Mouse (Mus musculus): ENCODE data around the gene Kalrn. TPM values are rescaled to one million over a fixed set of nuclear protein-coding genes. Genes with fewer than 3 reads are reported as not detected.

Kalrn gene
- polyA plus RNA-seq, 1 experiment from 2014 or later: 11.3 TPM

- Histone ChIP-seq H3K4me1 (peaks cover 10% of the 10 kb centered on the region; the same call in 1 of the 2 replicates), H3K36me3 (no peaks in the 10 kb centered on the region; the same call in 1 of the 2 replicates), H3K27me3 (ENCODE audit: low read depth, poor library complexity, severe bottlenecking) (no peaks in the 10 kb centered on the region), H3K4me3 (no peak overlapping the region), H3K9me3 (replicated peaks) (no peaks in the 10 kb centered on the region), H3K27ac (replicated peaks) (no peak overlapping the region)
- DNase-seq (ENCODE audit: low spot score): peak; percentile 12
- WGBS: 24% methylated on average over 5 of the region's 5 CpGs
These were observed 460.8 kb downstream of the Kalrn start for GRCm38 (mm10) chr16:34112490-34112889.

- H3K4me3 ChIP-seq: no peak overlapping the region
- DNase-seq (ENCODE audit: low spot score): no peak
- H3K27me3 ChIP-seq (ENCODE audit: low read depth, poor library complexity, severe bottlenecking): no peaks in the 10 kb centered on the region
- H3K36me3 ChIP-seq: no peaks in the 10 kb centered on the region; the same call in 1 of the 2 replicates
- no peaks in the 10 kb centered on the region for H3K9me3 ChIP-seq (replicated peaks)
- WGBS: 93% methylated on average over 7 of the region's 7 CpGs
- no peak overlapping the region for H3K27ac ChIP-seq (replicated peaks)
- H3K4me1 ChIP-seq: peaks cover 7% of the 10 kb centered on the region; the same call in 1 of the 2 replicates
These were observed 462.3 kb downstream of the Kalrn start for GRCm38 (mm10) chr16:34110840-34111625.

GRCm38 (mm10) chr16:34104427-34104826, 468.9 kb downstream of the Kalrn start:
- Histone ChIP-seq H3K9me3 (replicated peaks) (no peaks in the 10 kb centered on the region), H3K36me3 (no peaks in the 10 kb centered on the region), H3K4me1 (peaks cover 3% of the 10 kb centered on the region; the same call in 1 of the 2 replicates), H3K27ac (replicated peaks) (no peak overlapping the region), H3K27me3 (ENCODE audit: low read depth, poor library complexity, severe bottlenecking) (no peaks in the 10 kb centered on the region), H3K4me3 (no peak overlapping the region)
- 92% methylated on average over 6 of the region's 6 CpGs for WGBS
- DNase-seq (ENCODE audit: low spot score): no peak

DNA sequence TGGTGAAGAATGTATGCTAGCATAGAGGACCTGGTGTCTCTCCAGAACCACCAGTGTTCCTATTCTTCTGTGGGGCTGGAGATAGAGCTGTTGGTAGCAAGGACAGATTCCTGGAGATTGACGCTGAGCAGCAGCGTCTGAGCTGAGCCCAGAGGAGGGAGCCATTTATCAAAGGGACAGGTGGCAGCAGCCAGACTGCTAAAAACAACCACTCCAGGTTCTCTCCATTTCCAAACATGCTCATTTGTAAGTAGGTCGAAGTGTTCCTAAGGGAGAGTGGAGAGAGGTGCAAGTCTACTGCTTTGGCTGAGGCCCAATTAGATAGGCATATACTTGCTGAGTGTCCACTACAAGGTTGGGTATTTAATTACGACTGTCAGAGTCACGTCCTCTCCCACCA, 470.6 kb downstream of the Kalrn start:
- DNase-seq (ENCODE audit: low spot score): no peak
- Histone ChIP-seq H3K27ac (replicated peaks) (no peak overlapping the region), H3K9me3 (replicated peaks) (no peaks in the 10 kb centered on the region), H3K4me3 (no peak overlapping the region), H3K36me3 (no peaks in the 10 kb centered on the region), H3K4me1 (peaks cover 3% of the 10 kb centered on the region; the same call in 1 of the 2 replicates), H3K27me3 (ENCODE audit: low read depth, poor library complexity, severe bottlenecking) (no peaks in the 10 kb centered on the region)
- 80% methylated on average over 5 of the region's 5 CpGs for WGBS

- 82% methylated on average over 3 of the region's 3 CpGs for WGBS
These were observed 473.5 kb downstream of the Kalrn start for GRCm38 (mm10) chr16:34099795-34100194.

GRCm38 (mm10) chr16:34095548-34096141, 477.7 kb downstream of the Kalrn start:
- no peaks in the 10 kb centered on the region for H3K9me3 ChIP-seq (replicated peaks)
- peak; percentile 68 for DNase-seq (ENCODE audit: low spot score)
- H3K36me3 ChIP-seq: no peaks in the 10 kb centered on the region
- peak overlapping the region; percentile 81 for H3K27ac ChIP-seq (replicated peaks)
- H3K4me3 ChIP-seq: peak overlapping the region; percentile 67
- peaks cover 24% of the 10 kb centered on the region for H3K27me3 ChIP-seq (ENCODE audit: low read depth, poor library complexity, severe bottlenecking)
- under 1% methylated on average over 34 of the region's 34 CpGs for WGBS
- H3K4me1 ChIP-seq: peaks cover 32% of the 10 kb centered on the region

More at GRCm38 (mm10) chr16:34099795-34100194, 473.5 kb downstream of the Kalrn start:
- no peak overlapping the region for H3K4me3 ChIP-seq
- H3K4me1 ChIP-seq: peaks cover 17% of the 10 kb centered on the region
- no peaks in the 10 kb centered on the region for H3K9me3 ChIP-seq (replicated peaks)
- DNase-seq (ENCODE audit: low spot score): no peak
- no peaks in the 10 kb centered on the region for H3K36me3 ChIP-seq
- no peak overlapping the region for H3K27ac ChIP-seq (replicated peaks)
- peaks cover 11% of the 10 kb centered on the region for H3K27me3 ChIP-seq (ENCODE audit: low read depth, poor library complexity, severe bottlenecking)

DNA sequence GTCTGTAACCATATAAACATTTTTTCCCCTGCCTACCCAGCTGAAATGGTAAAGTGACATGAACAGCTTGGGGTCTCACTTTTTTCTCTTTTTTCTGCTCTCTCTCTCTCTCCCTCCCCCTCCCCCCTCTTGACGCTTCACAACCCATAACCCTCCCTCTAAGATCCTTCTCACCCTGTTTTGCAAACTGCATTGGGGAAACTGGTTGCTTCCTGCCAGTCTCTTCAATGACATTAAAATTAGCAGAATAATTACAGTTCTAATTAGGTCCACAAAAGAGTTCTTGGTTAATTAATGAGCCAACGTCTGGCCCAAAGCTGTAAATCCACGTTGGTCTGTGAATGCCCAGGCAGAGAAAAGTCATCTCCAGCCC, 478.3 kb downstream of the Kalrn start:
- peak overlapping the region; percentile 67 for H3K4me3 ChIP-seq
- peak overlapping the region; percentile 81 for H3K27ac ChIP-seq (replicated peaks)
- H3K4me1 ChIP-seq: peaks cover 34% of the 10 kb centered on the region
- DNase-seq (ENCODE audit: low spot score): no peak
- 0% methylated on average over 3 of the region's 3 CpGs for WGBS
- no peaks in the 10 kb centered on the region for H3K36me3 ChIP-seq
- H3K9me3 ChIP-seq (replicated peaks): no peaks in the 10 kb centered on the region
- peaks cover 24% of the 10 kb centered on the region for H3K27me3 ChIP-seq (ENCODE audit: low read depth, poor library complexity, severe bottlenecking)

DNA sequence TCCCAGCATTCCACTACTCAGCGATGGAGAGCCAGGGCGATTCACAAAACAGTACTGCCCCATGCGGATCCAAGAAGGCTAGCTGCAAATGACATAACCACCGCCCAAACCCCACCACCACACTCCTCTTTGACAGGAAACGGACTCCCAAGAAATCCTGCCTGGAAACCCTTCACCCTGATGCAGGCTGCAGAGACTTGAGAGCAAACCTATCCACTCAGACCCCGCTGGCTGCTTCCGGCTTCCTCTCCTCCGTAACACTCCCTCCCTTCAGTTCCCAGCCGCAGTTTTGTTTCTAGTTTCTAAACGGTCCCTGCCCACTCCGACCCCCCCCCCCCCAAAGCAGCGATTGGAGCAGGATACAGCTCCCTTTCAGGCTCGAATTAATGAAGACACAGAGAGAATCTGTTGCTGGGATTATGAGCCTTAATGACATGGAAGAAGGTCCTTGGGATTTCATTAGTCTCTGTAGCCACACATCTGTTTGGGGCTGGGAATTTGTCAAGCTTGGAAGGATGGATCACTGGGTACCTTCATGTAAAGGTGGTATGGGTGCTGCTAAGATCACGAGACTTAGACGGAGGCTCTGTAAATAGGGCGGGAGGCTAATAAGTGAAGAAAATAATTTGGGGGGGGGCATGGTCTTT, 478.8 kb downstream of the Kalrn start:
- Histone ChIP-seq H3K4me1 (peaks cover 36% of the 10 kb centered on the region), H3K9me3 (replicated peaks) (no peaks in the 10 kb centered on the region), H3K27me3 (ENCODE audit: low read depth, poor library complexity, severe bottlenecking) (peaks cover 24% of the 10 kb centered on the region), H3K4me3 (peak overlapping the region; percentile 67), H3K36me3 (no peaks in the 10 kb centered on the region), H3K27ac (replicated peaks) (peak overlapping the region; percentile 81)
- under 1% methylated on average over 16 of the region's 16 CpGs for WGBS
- DNase-seq (ENCODE audit: low spot score): peak; percentile 71

GRCm38 (mm10) chr16:34093734-34094445, 479.4 kb downstream of the Kalrn start:
- Histone ChIP-seq H3K4me1 (peaks cover 36% of the 10 kb centered on the region), H3K27me3 (ENCODE audit: low read depth, poor library complexity, severe bottlenecking) (peaks cover 24% of the 10 kb centered on the region), H3K4me3 (peak overlapping the region; percentile 67), H3K9me3 (replicated peaks) (no peaks in the 10 kb centered on the region), H3K27ac (replicated peaks) (peak overlapping the region; percentile 81), H3K36me3 (no peaks in the 10 kb centered on the region)
- WGBS: 2% methylated on average over 14 of the region's 14 CpGs
- DNase-seq (ENCODE audit: low spot score): no peak

- no peaks in the 10 kb centered on the region for H3K9me3 ChIP-seq (replicated peaks)
- H3K4me1 ChIP-seq: peaks cover 36% of the 10 kb centered on the region
- no peak overlapping the region for H3K27ac ChIP-seq (replicated peaks)
- peaks cover 13% of the 10 kb centered on the region for H3K27me3 ChIP-seq (ENCODE audit: low read depth, poor library complexity, severe bottlenecking)
- no peak for DNase-seq (ENCODE audit: low spot score)
- H3K36me3 ChIP-seq: no peaks in the 10 kb centered on the region
- 49% methylated on average over 8 of the region's 8 CpGs for WGBS
- no peak overlapping the region for H3K4me3 ChIP-seq
These were observed 483.7 kb downstream of the Kalrn start for GRCm38 (mm10) chr16:34089528-34090095.

DNA sequence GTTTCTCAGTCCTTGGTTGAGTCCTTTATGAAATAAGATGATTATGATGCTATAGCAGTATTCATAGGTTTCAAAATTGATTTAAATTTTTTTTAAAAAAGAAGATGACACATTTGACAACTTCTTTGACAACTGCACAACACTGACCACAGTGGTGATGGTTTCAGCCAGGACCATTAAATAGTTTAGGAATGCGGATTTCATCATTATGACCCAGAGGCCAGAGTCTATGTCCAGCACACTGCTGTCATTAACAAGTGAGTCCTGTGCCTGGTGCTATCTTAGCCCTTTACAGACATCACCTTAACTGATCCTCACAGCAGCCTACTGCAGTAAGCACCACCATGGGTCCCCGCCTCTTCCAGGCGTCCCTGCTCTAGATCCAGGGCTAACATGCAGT, 484.3 kb downstream of the Kalrn start:
- Histone ChIP-seq H3K4me3 (no peak overlapping the region), H3K4me1 (peaks cover 30% of the 10 kb centered on the region), H3K27me3 (ENCODE audit: low read depth, poor library complexity, severe bottlenecking) (peaks cover 12% of the 10 kb centered on the region), H3K9me3 (replicated peaks) (no peaks in the 10 kb centered on the region), H3K27ac (replicated peaks) (no peak overlapping the region), H3K36me3 (no peaks in the 10 kb centered on the region)
- DNase-seq (ENCODE audit: low spot score): no peak
- 92% methylated on average over 3 of the region's 3 CpGs for WGBS

- Histone ChIP-seq H3K27me3 (ENCODE audit: low read depth, poor library complexity, severe bottlenecking) (peaks cover 5% of the 10 kb centered on the region), H3K36me3 (no peaks in the 10 kb centered on the region), H3K27ac (replicated peaks) (peak overlapping the region; percentile 47; the same call in 1 of the 2 replicates), H3K4me3 (no peak overlapping the region), H3K4me1 (peaks cover 24% of the 10 kb centered on the region), H3K9me3 (replicated peaks) (no peaks in the 10 kb centered on the region)
- no peak for DNase-seq (ENCODE audit: low spot score)
- 50% methylated on average over 4 of the region's 4 CpGs for WGBS
These were observed 485.0 kb downstream of the Kalrn start for GRCm38 (mm10) chr16:34088331-34088730.

Data from midbrain, embryonic 10.5 days (tissue).